Mouse (Mus musculus): ENCODE data around the gene Sox4.

Sox4 gene

DNA sequence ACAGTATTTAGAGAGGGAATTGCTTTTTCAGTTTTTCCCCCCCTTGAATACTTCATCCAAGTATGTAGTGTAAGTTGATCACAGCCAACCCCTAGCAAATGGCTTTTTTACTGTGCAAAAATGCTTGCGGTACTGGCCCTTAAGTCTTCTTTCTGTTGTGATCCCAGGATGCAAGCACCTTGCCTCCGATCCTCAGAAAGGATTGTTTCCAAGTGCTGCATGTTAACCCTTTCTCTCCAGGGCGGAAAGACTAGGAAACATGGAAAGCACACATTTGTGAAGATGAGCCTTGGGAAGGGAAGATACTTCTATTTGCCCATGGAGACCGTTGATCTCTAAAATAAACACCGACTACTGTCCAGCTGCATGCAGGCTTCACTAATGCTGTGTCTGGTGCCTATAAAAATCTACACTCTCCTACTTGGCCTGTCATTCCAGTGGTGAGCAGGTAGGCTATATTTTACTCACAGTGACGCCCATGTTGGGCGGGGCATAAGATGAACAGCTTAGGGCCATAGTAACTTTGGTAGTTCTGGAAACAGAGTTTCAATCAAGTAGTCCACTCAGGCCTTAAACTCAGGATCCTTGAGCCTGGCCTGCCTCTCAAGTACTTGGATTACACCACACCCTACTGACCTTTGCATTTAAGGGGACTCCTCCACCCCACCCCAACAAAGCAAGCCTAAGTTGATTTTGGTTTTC is 5.6 kb downstream of the Sox4 start:
- no peak for DNase-seq (ENCODE audit: inconsistent ontology term)

DNA sequence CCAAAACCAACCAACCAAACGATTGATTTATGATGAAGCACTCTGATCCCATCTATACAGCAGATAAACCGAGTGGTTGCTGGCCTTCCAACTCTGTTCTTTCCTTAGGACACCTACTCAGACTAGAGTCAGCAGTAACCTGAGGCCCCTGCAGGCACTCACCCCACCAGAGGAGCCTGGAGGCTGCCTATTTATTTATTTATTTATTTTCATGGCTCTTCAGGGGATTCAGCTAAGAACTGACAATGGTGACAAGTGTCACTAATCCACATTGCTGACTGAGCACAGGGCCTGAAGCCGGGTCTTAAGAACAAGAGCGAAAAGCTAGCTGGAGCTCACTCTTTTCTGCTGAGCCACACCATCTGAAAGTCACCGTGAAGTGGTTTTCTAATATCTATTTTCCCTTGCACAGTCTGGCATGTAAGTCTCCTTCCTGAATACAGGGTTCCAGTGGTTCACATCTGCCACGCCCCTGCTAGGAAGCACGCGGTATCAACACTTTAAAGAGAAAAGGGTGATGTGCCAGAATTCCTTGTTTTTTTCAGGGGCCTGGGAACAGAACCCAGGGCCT is 6.9 kb downstream of the Sox4 start:
- DNase-seq (ENCODE audit: inconsistent ontology term): no peak

DNA sequence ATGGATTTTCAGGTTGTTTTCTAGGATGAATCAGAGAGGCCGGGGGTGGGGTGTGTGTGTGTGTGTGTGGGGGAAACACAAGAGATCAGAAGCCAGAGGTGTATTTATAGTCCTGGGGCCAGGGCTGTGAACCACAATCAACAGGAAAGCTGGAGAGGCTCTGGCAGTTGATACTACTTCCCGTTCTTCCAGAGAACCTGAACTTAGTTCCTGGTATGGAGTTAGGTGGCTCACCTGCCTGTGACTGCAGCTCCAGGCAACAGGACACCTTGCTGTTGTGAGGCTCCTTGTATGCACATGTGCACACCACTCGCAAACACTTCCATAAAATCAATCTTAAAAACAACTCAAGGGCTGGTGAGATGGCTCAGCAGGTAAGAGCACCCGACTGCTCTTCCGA is 7.8 kb downstream of the Sox4 start:
- DNase-seq (ENCODE audit: inconsistent ontology term): no peak

- no peak for DNase-seq (ENCODE audit: inconsistent ontology term)
Measured at GRCm38 (mm10) chr13:28942926-28943325, 10.6 kb downstream of the Sox4 start.

DNA sequence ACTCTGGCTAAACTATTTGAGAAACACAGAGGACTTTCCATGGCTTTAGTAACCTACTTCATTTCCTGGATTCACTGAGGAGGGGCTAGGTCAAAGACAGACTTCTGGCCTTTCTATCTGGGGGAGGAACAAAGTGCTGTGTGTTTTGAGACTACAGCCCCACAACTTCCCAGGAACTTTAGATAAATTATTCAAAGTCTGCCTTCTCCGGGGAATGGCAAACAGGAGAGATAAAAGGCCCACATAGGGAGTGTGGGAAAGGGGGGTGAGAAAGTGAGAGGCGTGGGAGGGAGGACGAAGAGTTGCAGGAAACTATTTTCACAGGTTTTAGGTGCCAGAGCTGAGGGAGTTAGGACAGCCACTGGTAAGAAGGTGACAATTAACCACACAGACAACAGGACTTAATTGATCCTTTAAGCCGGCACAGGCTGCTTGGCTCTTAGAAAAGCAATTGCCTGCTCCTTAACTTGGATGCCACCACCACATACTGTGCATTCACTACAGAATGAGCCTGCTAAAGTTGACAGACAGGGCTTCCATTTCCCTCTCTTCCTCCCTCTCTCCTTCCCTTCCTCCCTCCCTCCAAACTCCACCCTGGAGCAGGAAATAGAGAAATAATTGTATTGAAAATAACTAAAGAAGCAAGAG is 11.4 kb downstream of the Sox4 start:
- DNase-seq (ENCODE audit: inconsistent ontology term): peak; percentile 40

GRCm38 (mm10) chr13:28933375-28933774 is 20.1 kb downstream of the Sox4 start:
- DNase-seq (ENCODE audit: inconsistent ontology term): no peak

- DNase-seq (ENCODE audit: inconsistent ontology term): peak; percentile 76
Measured at GRCm38 (mm10) chr13:28931776-28932175, 21.7 kb downstream of the Sox4 start.

DNA sequence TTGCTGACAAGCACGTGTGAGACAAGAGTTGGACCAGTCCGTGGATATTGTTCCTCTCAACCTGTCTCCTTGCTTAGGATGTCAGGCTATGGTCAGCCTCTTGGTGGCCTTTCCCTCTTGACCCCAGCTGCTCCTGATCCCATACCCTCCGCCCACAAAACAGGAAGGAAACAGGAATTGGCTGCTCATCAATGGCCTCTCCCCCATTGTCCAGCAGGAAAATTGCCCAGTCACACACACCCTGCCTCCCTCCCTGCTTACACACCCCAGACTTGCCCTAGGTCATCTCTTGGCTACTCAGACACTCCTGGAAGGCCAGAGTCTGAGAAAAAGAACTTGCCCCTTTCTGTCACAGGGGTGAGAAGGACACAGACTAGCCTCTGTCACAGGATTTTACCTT is 22.2 kb downstream of the Sox4 start:
- no peak for DNase-seq (ENCODE audit: inconsistent ontology term)

DNA sequence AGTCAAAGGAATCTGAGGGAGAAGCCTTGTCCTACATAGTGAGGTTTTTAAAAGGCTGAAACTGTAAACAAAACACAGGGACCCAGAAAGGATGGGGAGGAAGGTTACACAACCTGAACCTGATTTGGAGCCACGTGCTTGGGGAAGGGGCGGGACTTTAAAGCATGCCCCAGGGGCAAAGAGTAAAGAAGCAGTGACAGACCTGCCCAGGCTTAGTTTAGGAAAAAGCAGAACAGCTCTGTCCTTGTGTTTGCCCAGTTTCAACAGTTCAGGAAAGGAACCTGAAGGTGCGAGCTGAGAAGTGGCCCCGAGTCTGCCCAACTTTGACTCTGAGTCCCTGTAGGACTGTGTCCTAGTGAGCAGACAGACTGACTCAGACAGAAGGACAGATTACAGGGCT is 23.1 kb downstream of the Sox4 start:
- no peak for DNase-seq (ENCODE audit: inconsistent ontology term)

DNA sequence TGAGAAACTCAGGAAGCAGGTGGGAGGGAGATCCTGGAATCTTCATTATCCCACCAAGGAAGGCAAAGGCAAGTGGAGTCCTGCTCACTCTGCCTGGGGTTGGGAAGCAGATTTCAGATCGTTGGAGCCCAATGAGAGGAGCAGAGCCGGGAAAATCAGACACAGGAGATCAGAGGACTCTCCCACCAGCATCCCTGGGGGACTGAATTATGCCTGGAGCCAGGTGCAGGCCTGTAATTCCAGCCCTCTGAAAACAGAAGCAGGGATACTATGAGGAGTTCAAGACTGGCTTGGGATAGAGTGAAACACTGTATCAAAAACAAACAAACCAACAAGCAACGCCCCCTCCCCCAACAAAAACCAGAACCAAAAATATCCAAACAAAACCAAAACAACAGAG is 23.6 kb downstream of the Sox4 start:
- no peak for DNase-seq (ENCODE audit: inconsistent ontology term)

GRCm38 (mm10) chr13:28923136-28923535 is 30.4 kb downstream of the Sox4 start:
- no peak for DNase-seq (ENCODE audit: inconsistent ontology term)

- DNase-seq (ENCODE audit: inconsistent ontology term): peak; percentile 89
Measured at GRCm38 (mm10) chr13:28917379-28918250, 35.9 kb downstream of the Sox4 start.

- no peak for DNase-seq (ENCODE audit: inconsistent ontology term)
Measured at GRCm38 (mm10) chr13:28913656-28914055, 39.9 kb downstream of the Sox4 start.

DNA sequence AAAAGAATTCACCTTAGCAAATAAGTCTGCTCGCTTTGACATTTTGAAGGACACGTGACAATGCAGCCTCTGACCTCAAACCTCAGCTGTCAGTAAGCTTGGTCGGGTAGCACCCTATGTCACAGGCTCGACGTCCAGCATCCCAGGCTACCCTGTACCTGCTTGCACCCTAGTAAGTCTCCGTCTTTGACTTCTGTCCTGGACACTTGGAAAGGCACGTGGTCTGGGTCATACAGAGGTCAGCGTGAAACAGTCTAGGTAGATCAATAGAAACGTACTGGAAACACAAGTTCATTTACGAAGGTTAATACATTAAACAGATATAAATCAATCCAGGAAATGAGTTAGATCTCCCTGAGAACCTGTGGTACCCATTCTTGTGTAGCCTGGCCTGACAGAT is 46.5 kb downstream of the Sox4 start:
- DNase-seq (ENCODE audit: inconsistent ontology term): no peak

Data from Muller cell, postnatal 12 days (primary cell).